Mouse (Mus musculus) lung, adult 18-20 months (tissue): ENCODE data around the gene Atcay.
A peak's percentile ranks its signal among the peaks of the same experiment; 100 is the strongest.
"Not testable (repeated sequence)": the region's sequence is repeated elsewhere in the genome, so short reads cannot be mapped to it uniquely, and the experiment has no call there.

ENCODE experiments used
- DNase-seq, 2 experiments: peaks; one replicate each; pipeline ENCODE4 v3.0.0; 2022; ENCODE audit warnings: mixed read lengths in 2 of 2

Gene Atcay

GRCm38 (mm10) chr10:81198230-81198629 lies 32.4 kb downstream of the Atcay start:
- DNase-seq = peak; percentile 37 to 64

GRCm38 (mm10) chr10:81197305-81197704 lies 33.3 kb downstream of the Atcay start:
- DNase-seq = no peak

- no peak for DNase-seq
Measured at GRCm38 (mm10) chr10:81196470-81197065, 34.1 kb downstream of the Atcay start.

GRCm38 (mm10) chr10:81195300-81195699 lies 35.3 kb downstream of the Atcay start:
- DNase-seq = no peak

- peak; percentile 66 to 68 for DNase-seq
Measured at GRCm38 (mm10) chr10:81193991-81194774, 36.5 kb downstream of the Atcay start.

- peak; percentile 21 to 38 for DNase-seq
Measured at GRCm38 (mm10) chr10:81192968-81193501, 37.6 kb downstream of the Atcay start.

- DNase-seq = peak; percentile 82 to 84
Measured at GRCm38 (mm10) chr10:81192270-81192967, 38.2 kb downstream of the Atcay start.

GRCm38 (mm10) chr10:81191342-81191982 lies 39.2 kb downstream of the Atcay start:
- peak; percentile 18 to 20 for DNase-seq

GRCm38 (mm10) chr10:81190912-81191321 lies 39.7 kb downstream of the Atcay start:
- DNase-seq = no peak

GRCm38 (mm10) chr10:81190236-81190911 lies 40.3 kb downstream of the Atcay start:
- peak; percentile 19 to 21 for DNase-seq

- no peak for DNase-seq
Measured at GRCm38 (mm10) chr10:81189821-81190220, 40.8 kb downstream of the Atcay start.

GRCm38 (mm10) chr10:81187161-81187560 lies 43.5 kb downstream of the Atcay start:
- no peak for DNase-seq

- DNase-seq = peak in 1 of 2 experiments; percentile 75
Measured at GRCm38 (mm10) chr10:81184765-81185164, 45.9 kb downstream of the Atcay start.

- DNase-seq = no peak
Measured at GRCm38 (mm10) chr10:81183805-81184204, 46.8 kb downstream of the Atcay start, which contains the start of gene 4930442H23Rik. TSS of gene 4930442H23Rik (minus strand) at chr10:81183849.

- DNase-seq = peak; percentile 97 to 98
Measured at GRCm38 (mm10) chr10:81182336-81183333, 48.0 kb downstream of the Atcay start, which contains the start of gene Dapk3. TSS of gene Dapk3 (plus strand) at chr10:81183005.

- DNase-seq = not testable (repeated sequence)
Measured at GRCm38 (mm10) chr10:81181860-81182259, 48.8 kb downstream of the Atcay start.

- no peak for DNase-seq
Measured at GRCm38 (mm10) chr10:81180946-81181345, 49.7 kb downstream of the Atcay start.

GRCm38 (mm10) chr10:81179451-81180342 lies 50.9 kb downstream of the Atcay start:
- DNase-seq = no peak

- DNase-seq = no peak
Measured at GRCm38 (mm10) chr10:81178927-81179326, 51.7 kb downstream of the Atcay start.
